Mouse (Mus musculus) MEL-GATA-1-ER (cell line): ENCODE data around the gene Cdk4.

Source experiments
- DNase-seq: peaks from one replicate; pipeline ENCODE4 v3.0.0-alpha.2; 2012; ENCODE audit warnings: low read depth; ENCODE audit errors: extremely low read depth

The Cdk4 gene

GRCm38 (mm10) chr10:127073981-127074380 is 10.6 kb downstream of the Cdk4 start:
- no peak for DNase-seq

DNA sequence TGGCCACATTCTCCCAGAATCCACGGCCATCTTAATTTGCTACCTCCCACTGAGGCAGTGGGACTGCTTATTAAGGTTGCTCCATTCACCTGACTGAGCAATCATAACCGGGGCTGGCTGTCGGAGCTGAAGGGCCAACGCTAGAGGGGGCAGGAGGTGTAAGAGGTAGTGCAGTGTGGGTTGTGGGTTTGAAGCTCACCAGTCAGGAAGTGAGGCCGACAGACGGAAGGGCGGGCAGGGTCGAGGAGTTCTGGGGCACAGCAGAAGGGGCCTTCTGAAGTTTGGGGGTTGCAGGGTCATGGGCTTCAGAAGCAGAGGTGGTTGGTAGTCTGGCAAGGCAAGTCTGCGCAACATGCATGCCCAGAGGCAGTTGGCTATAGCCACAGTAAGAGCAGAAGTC is 11.7 kb downstream of the Cdk4 start, which contains the start of gene Agap2:
Gene Agap2, plus strand, starts transcription at position 205 of the 400 bp plus-strand sequence.
- DNase-seq = no peak

DNA sequence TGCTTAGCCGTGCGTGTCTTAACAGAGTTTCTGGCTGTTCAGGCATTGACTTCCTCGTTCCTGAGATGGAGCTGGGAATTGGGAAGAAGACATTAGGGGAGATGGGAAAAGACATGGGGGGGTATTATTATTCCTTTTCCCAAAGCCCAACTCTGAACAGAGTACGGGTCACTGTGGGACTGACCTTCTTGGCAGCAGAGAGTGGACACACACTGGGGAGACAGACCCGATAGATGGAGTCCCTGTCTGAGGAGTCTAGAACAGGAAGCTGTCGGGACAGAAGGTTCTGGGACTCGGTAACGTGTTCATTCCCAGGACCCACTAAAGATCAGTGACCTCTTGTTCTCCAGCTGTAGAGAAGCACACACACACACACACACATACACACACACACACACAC is 12.3 kb downstream of the Cdk4 start:
- no peak for DNase-seq

DNA sequence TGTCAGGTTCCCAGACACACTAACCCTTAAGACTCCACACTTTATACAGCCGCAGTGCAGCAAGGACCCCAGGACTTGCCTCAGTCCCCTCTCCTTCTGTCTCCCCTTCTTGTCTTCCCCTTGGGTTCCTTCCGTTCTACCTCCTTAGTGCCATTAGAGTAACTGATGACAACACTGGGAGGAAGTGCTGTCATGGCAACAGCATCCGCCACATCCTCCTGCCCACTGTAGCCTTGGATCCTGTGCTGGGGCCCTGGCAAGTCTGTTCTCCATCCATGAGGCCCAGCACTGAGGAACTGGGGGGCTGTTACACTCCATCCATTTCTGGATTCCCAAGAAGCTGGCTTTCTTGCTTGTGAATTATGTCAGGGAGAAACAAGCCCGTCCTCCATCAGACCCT is 12.7 kb downstream of the Cdk4 start:
- DNase-seq = no peak

GRCm38 (mm10) chr10:127077515-127077914 is 14.2 kb downstream of the Cdk4 start:
- no peak for DNase-seq

DNA sequence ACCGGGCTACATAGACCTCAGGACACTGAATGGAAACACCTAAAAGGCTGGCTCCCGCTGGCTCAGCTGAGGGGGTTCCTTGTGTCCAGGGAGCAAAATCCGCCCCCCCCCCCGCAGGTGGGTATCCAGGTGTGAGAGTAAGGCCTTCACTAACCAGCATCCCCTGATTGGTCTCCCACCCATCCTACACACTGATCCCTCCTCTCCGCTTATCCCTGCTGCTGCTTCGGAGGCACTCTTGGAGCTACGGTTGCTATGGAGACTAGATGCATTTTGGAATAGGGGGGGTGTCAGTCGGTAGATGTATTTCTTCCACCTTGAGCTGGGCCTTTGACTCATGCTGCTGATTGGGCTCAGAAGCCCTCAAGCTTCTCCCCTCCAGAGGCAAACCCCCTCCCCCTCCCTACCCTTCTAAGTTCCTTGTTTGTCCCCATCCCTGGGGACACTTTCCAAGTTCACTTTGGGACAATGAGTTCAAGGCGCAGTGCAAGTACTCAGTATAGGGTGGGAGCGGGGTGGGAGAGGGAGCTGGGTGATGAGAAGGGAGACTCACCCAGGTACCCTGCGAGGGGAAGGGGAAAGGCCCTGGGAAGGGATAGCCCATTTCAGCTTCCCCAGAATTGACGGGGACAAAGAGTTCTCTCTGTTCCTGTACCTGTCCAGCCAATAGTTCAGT is 14.8 kb downstream of the Cdk4 start:
- no peak for DNase-seq

DNA sequence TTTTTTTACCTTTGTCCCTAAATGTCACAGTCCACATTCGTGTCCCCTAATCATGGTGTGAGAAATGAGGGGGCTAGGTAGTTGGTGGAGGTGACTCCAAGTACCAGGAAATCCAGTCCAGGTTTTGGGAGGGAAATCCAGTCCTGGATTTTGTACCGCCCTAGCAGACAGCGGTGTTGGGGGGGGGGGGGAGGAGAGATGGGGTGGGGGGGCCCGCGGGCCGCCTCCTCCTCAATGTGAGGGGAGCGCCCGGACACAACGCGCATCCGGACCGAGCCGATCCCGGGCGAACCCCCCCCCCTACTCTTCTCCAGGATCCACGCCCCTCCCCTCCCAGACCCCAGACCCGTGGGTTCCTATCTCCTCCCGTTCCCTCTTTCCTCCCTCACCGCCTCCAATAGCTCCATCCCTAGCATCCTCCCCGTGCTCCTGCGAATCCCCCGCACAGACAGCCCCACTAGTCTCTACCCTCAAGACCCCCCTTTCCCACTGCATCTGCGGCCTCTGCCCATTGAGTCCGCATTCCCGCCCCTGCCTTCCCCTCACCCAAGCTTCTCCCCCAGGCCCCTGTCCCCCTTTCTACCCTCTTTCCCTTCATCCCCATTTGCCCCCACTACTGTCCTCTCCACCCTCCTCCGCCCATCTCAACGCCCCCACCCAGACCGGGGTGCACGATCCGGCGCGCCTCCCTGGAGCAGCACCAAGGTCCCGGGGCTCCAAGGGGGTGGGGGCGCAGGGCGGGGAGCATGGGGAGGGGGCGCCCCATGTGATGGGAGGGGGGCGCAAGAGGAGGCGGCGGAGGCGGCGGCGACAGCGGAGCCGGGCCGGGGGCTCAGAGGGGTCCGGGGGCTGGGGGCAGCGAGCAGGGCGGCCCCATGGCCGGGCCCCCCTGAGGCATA is 15.6 kb downstream of the Cdk4 start:
- no peak for DNase-seq

GRCm38 (mm10) chr10:127079665-127080391 is 16.5 kb downstream of the Cdk4 start:
- no peak for DNase-seq

- DNase-seq = no peak
Observed at GRCm38 (mm10) chr10:127080901-127081780, 17.8 kb downstream of the Cdk4 start.

DNA sequence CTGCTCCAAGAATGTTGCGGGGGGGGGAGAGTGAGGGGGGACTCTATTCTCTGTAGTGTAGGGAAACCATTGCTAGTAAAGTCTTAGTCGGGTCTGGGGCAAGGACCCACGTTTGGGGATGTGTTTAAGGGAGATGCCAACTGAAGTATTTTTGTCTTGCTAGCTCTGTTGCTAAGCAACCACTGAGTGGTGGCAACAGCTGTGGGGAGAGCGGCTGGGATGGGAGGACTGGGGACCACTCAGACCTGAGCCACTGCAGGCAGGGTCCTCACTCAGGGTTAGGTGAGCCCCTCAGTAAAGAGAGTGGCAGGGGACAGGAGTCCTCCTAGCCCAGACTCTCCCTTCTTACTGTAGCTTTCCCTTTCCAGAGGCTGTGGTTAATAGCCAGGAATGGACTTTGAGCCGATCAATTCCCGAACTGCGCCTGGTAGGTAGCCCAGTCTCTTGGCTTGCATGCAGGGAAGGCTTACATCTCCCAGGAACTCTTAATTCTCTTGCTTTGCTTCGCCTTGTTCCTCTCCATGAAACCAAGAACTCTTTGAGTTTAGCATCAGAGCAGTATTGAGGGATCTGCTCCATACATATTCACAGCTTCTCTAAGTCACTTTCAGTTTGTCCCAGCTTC is 18.8 kb downstream of the Cdk4 start:
- DNase-seq = no peak

- no peak for DNase-seq
Observed at GRCm38 (mm10) chr10:127083292-127083914, 20.1 kb downstream of the Cdk4 start.

GRCm38 (mm10) chr10:127083915-127084306 is 20.6 kb downstream of the Cdk4 start:
- no peak for DNase-seq

- no peak for DNase-seq
Observed at GRCm38 (mm10) chr10:127085052-127085451, 21.7 kb downstream of the Cdk4 start.

- DNase-seq = no peak
Observed at GRCm38 (mm10) chr10:127085633-127086032, 22.3 kb downstream of the Cdk4 start.

- no peak for DNase-seq
Observed at GRCm38 (mm10) chr10:127090560-127091411, 27.5 kb downstream of the Cdk4 start.

- no peak for DNase-seq
Observed at GRCm38 (mm10) chr10:127091507-127092396, 28.4 kb downstream of the Cdk4 start.

GRCm38 (mm10) chr10:127092742-127093141 is 29.4 kb downstream of the Cdk4 start:
- DNase-seq = no peak

GRCm38 (mm10) chr10:127094382-127094802 is 31.1 kb downstream of the Cdk4 start:
- DNase-seq = no peak
